4 mouse cellular contexts compared by ENCODE assay signal in genomic region chr8:94452991-94453390, GRCm38 (mm10). TPM values are rescaled to one million over a fixed set of nuclear protein-coding genes. Genes with fewer than 3 reads are reported as not detected.
"Had no signal": no experiment of that assay in that cellular context is flagged by ENCODE, and none has a peak within 500 bp of the region (broad histone marks: within the 10 kb centered on the region; RNA-seq: fewer than 3 reads in every experiment).

No protein-coding gene starts in this region.

RNA-seq across cellular contexts. Expression of gene Nlrc5, which starts 18.8 kb away (rescaled TPM):
- polyA plus RNA-seq: limb, embryonic 10.5 days; liver, embryonic 11.5 days; midbrain, embryonic 11.5 days; neural tube, embryonic 11.5 days had no signal
